Mouse (Mus musculus) embryonic facial prominence, embryonic 15.5 days (tissue): ENCODE data around the gene Taf1. TPM values are rescaled to one million over a fixed set of nuclear protein-coding genes. Genes with fewer than 3 reads are reported as not detected.

ENCODE experiments used
- polyA plus RNA-seq: library from polyadenylated mRNA; unstranded; fragments of >200 nt; fragmentation: Nextera tagmentation; extraction: Ambion mirVana; gene quantifications from 2 replicates; pipeline ENCODE4 v1.2.1, GENCODE M21; 2015

Taf1 gene
- polyA plus RNA-seq, 1 experiment from 2014 or later, result 11.6 TPM

Other genes with a start within 250 kb of the Taf1 start
- gene Nlgn3, start 233.6 kb upstream of the Taf1 start, polyA plus RNA-seq, result 11.6 and 12.8 TPM in 2 replicates
- 0.24 and 0.34 TPM in 2 replicates for gene Gjb1, start 156.4 kb upstream of the Taf1 start, polyA plus RNA-seq
- gene Zmym3, start 111.9 kb upstream of the Taf1 start, polyA plus RNA-seq, result 30.6 and 33.0 TPM in 2 replicates
- gene Nono, start 103.4 kb upstream of the Taf1 start, polyA plus RNA-seq, result 364 and 374 TPM in 2 replicates
- gene Itgb1bp2, start 83.6 kb upstream of the Taf1 start, polyA plus RNA-seq, result 53.1 and 66.4 TPM in 2 replicates
- gene Ogt, start 107.3 kb downstream of the Taf1 start, polyA plus RNA-seq, result 160 and 168 TPM in 2 replicates
- gene Cxcr3, start 201.5 kb downstream of the Taf1 start, polyA plus RNA-seq, result 0.43 and 0.52 TPM in 2 replicates